Mouse (Mus musculus) embryonic facial prominence, embryonic 14.5 days (tissue): ENCODE data around the gene Slc2a9. TPM values are rescaled to one million over a fixed set of nuclear protein-coding genes. Genes with fewer than 3 reads are reported as not detected.

Experiments used
- ATAC-seq: fragments of 200-750 bp; cut with Nextera tagmentation; 2 replicates; pipeline ENCODE4 v1.8.0; 2017; ENCODE audit warnings: low read depth, moderate number of reproducible peaks, moderate TSS enrichment
- DNase-seq: peaks from one replicate; pipeline ENCODE4 v3.0.0-alpha.2; 2015; ENCODE audit warnings: low spot score
- H3K27ac ChIP-seq: fragments of 300-500 bp; sonication (generic); replicated peaks from 2 replicates; pipeline ENCODE4 v1.5.1; 2014; ENCODE audit warnings: low read depth, mild to moderate bottlenecking, low read length, moderate library complexity
- H3K27me3 ChIP-seq: fragments of 300-500 bp; sonication (generic); replicated peaks from 2 replicates; pipeline ENCODE4 v1.6.1; 2014; ENCODE audit warnings: low read length; ENCODE audit not compliant: control insufficient read depth, insufficient read depth
- H3K36me3 ChIP-seq: fragments of 300-500 bp; sonication (generic); 2 replicates; pipeline ENCODE4 v1.6.1; 2014; ENCODE audit warnings: low read length, mixed read lengths; ENCODE audit not compliant: control insufficient read depth, insufficient read depth
- H3K4me1 ChIP-seq: fragments of 300-500 bp; sonication (generic); 2 replicates; pipeline ENCODE4 v1.6.1; 2014; ENCODE audit warnings: antibody characterized with exemption, low read length; ENCODE audit not compliant: control insufficient read depth, insufficient read depth
- H3K4me2 ChIP-seq: fragments of 300-500 bp; sonication (generic); 2 replicates; pipeline ENCODE4 v1.6.1; 2014; ENCODE audit warnings: low read depth, mild to moderate bottlenecking, low read length, moderate library complexity, mixed read lengths
- H3K4me3 ChIP-seq: fragments of 300-500 bp; sonication (generic); 2 replicates; pipeline ENCODE4 v1.5.1; 2014; ENCODE audit warnings: low read depth, mild to moderate bottlenecking, low read length
- H3K9ac ChIP-seq: fragments of 300-500 bp; sonication (generic); 2 replicates; pipeline ENCODE4 v1.6.1; 2014; ENCODE audit warnings: low read depth, mild to moderate bottlenecking, low read length, moderate library complexity, mixed read lengths
- H3K9me3 ChIP-seq: fragments of 300-500 bp; sonication (generic); 2 replicates; pipeline ENCODE4 v1.6.1; 2016; ENCODE audit warnings: low read length; ENCODE audit not compliant: control insufficient read depth
- WGBS: fragments of 180-500 bp; shearing (Covaris S2); extraction: QIAGEN DNeasy Blood & Tissue Kit; methylation state at CpG from one replicate; pipeline ENCODE4 v1.1.7; 2014; 5-methylcytosine and 5-hydroxymethylcytosine counted together
- polyA plus RNA-seq: library from polyadenylated mRNA; unstranded; fragments of >200 nt; fragmentation: Nextera tagmentation; extraction: Ambion mirVana; gene quantifications from 2 replicates; pipeline ENCODE4 v1.2.1, GENCODE M21; 2014

Gene Slc2a9
- polyA plus RNA-seq, 1 experiment from 2014 or later: 0.56 TPM

GRCm38 (mm10) chr5:38540898-38541297 is 38.0 kb upstream of the Slc2a9 start:
- H3K9me3 ChIP-seq: no peaks in the 10 kb centered on the region
- H3K36me3 ChIP-seq: peaks cover 98% of the 10 kb centered on the region
- H3K27ac ChIP-seq: no peak overlapping the region
- ATAC-seq: no peak
- DNase-seq: no peak
- no peaks in the 10 kb centered on the region for H3K4me1 ChIP-seq
- H3K9ac ChIP-seq: no peak overlapping the region
- no peak overlapping the region for H3K4me2 ChIP-seq
- H3K27me3 ChIP-seq: no peaks in the 10 kb centered on the region
- WGBS: 83% methylated on average over 1 of the region's 1 CpGs
- H3K4me3 ChIP-seq: no peak overlapping the region

- Histone ChIP-seq H3K9me3 (no peaks in the 10 kb centered on the region), H3K36me3 (peaks cover 97% of the 10 kb centered on the region), H3K4me3 (no peak overlapping the region), H3K4me2 (no peak overlapping the region), H3K4me1 (no peaks in the 10 kb centered on the region), H3K27ac (no peak overlapping the region), H3K9ac (no peak overlapping the region), H3K27me3 (no peaks in the 10 kb centered on the region)
- no peak for ATAC-seq
- no peak for DNase-seq
- WGBS: 91% methylated on average over 8 of the region's 8 CpGs
Measured at GRCm38 (mm10) chr5:38538508-38538907, 35.6 kb upstream of the Slc2a9 start.

GRCm38 (mm10) chr5:38537845-38538244 is 34.9 kb upstream of the Slc2a9 start:
- Histone ChIP-seq H3K27ac (no peak overlapping the region), H3K4me1 (no peaks in the 10 kb centered on the region), H3K36me3 (peaks cover 97% of the 10 kb centered on the region), H3K9me3 (no peaks in the 10 kb centered on the region), H3K9ac (no peak overlapping the region), H3K27me3 (no peaks in the 10 kb centered on the region), H3K4me2 (no peak overlapping the region), H3K4me3 (no peak overlapping the region)
- 92% methylated on average over 4 of the region's 4 CpGs for WGBS
- ATAC-seq: no peak
- DNase-seq: no peak

GRCm38 (mm10) chr5:38536822-38537221 is 33.9 kb upstream of the Slc2a9 start:
- DNase-seq (no peak), ATAC-seq (no peak)
- Histone ChIP-seq H3K4me1 (no peaks in the 10 kb centered on the region), H3K27ac (no peak overlapping the region), H3K4me2 (no peak overlapping the region), H3K9ac (no peak overlapping the region), H3K9me3 (no peaks in the 10 kb centered on the region), H3K36me3 (peaks cover 99% of the 10 kb centered on the region), H3K27me3 (no peaks in the 10 kb centered on the region), H3K4me3 (no peak overlapping the region)
- 86% methylated on average over 3 of the region's 3 CpGs for WGBS

- Histone ChIP-seq H3K27ac (no peak overlapping the region), H3K27me3 (no peaks in the 10 kb centered on the region), H3K36me3 (peaks cover 99% of the 10 kb centered on the region), H3K4me1 (no peaks in the 10 kb centered on the region), H3K4me3 (no peak overlapping the region), H3K4me2 (no peak overlapping the region), H3K9me3 (no peaks in the 10 kb centered on the region), H3K9ac (no peak overlapping the region)
- DNase-seq: no peak
- 81% methylated on average over 4 of the region's 4 CpGs for WGBS
- no peak for ATAC-seq
Measured at GRCm38 (mm10) chr5:38532084-38532483, 29.1 kb upstream of the Slc2a9 start.

- no peak overlapping the region for H3K27ac ChIP-seq
- no peak overlapping the region for H3K4me2 ChIP-seq
- H3K4me1 ChIP-seq: no peaks in the 10 kb centered on the region
- H3K4me3 ChIP-seq: no peak overlapping the region
- ATAC-seq: no peak
- peaks cover 98% of the 10 kb centered on the region for H3K36me3 ChIP-seq
- no peak overlapping the region for H3K9ac ChIP-seq
- no peaks in the 10 kb centered on the region for H3K27me3 ChIP-seq
- WGBS: 82% methylated on average over 6 of the region's 6 CpGs
- DNase-seq: no peak
- H3K9me3 ChIP-seq: no peaks in the 10 kb centered on the region
Measured at GRCm38 (mm10) chr5:38529724-38530428, 26.9 kb upstream of the Slc2a9 start.

GRCm38 (mm10) chr5:38522977-38523376 is 20.0 kb upstream of the Slc2a9 start:
- WGBS: 92% methylated on average over 5 of the region's 5 CpGs
- Histone ChIP-seq H3K36me3 (peaks cover 30% of the 10 kb centered on the region), H3K4me2 (no peak overlapping the region), H3K27ac (no peak overlapping the region), H3K27me3 (no peaks in the 10 kb centered on the region), H3K4me1 (no peaks in the 10 kb centered on the region), H3K9ac (no peak overlapping the region), H3K4me3 (no peak overlapping the region), H3K9me3 (no peaks in the 10 kb centered on the region)
- DNase-seq (no peak), ATAC-seq (no peak)

GRCm38 (mm10) chr5:38520838-38521237 is 17.9 kb upstream of the Slc2a9 start:
- WGBS: 46% methylated on average over 1 of the region's 1 CpGs

GRCm38 (mm10) chr5:38516267-38516666 is 13.3 kb upstream of the Slc2a9 start:
- Histone ChIP-seq H3K4me1 (no peaks in the 10 kb centered on the region), H3K9ac (no peak overlapping the region), H3K27ac (no peak overlapping the region), H3K4me2 (no peak overlapping the region), H3K9me3 (no peaks in the 10 kb centered on the region), H3K4me3 (no peak overlapping the region), H3K36me3 (no peaks in the 10 kb centered on the region), H3K27me3 (no peaks in the 10 kb centered on the region)
- no peak for ATAC-seq
- 44% methylated on average over 6 of the region's 6 CpGs for WGBS
- peak; percentile 64 for DNase-seq

More at GRCm38 (mm10) chr5:38520838-38521237, 17.9 kb upstream of the Slc2a9 start:
- ATAC-seq (no peak), DNase-seq (no peak)
- Histone ChIP-seq H3K27me3 (no peaks in the 10 kb centered on the region), H3K9me3 (no peaks in the 10 kb centered on the region), H3K36me3 (peaks cover 9% of the 10 kb centered on the region), H3K27ac (no peak overlapping the region), H3K9ac (no peak overlapping the region), H3K4me2 (no peak overlapping the region), H3K4me1 (no peaks in the 10 kb centered on the region), H3K4me3 (no peak overlapping the region)
